Mouse (Mus musculus) adipocyte (in vitro differentiated cells): ENCODE results near the gene Fcna.

Source experiments
- DNase-seq: peaks from one replicate; pipeline ENCODE4 v3.0.0-alpha.2; 2016; ENCODE audit warnings: low spot score

Fcna gene

GRCm38 (mm10) chr2:25627811-25628210 is at the start of gene Fcna:
Fcna (minus strand) TSS chr2:25628030.
- DNase-seq, result no peak

- DNase-seq, result no peak
Observed at GRCm38 (mm10) chr2:25676486-25676885, 48.7 kb upstream of the Fcna start, which contains the start of gene Lcn6. Lcn6 (plus strand) TSS chr2:25676786.

DNA sequence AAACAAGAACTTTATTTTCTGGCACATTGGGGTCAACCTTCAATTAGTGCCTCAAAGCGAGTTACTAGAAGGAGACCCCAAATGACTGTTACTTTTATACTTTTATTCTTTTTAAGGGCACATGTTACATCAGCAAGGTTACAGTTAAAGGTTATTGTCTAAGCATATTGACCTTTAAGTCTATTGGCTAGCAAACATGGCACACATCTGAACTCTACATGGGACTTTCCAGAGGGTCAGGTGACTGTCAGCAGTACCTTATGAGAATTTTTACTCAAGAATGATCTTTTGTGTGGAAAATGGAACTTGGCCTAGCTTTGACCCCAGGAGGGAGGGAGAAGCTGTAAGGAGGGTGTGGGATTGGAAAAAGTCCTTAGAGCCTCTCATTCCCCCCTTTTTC is 38.7 kb upstream of the Fcna start:
- no peak for DNase-seq

GRCm38 (mm10) chr2:25664125-25664524 is 36.3 kb upstream of the Fcna start:
- no peak for DNase-seq

DNA sequence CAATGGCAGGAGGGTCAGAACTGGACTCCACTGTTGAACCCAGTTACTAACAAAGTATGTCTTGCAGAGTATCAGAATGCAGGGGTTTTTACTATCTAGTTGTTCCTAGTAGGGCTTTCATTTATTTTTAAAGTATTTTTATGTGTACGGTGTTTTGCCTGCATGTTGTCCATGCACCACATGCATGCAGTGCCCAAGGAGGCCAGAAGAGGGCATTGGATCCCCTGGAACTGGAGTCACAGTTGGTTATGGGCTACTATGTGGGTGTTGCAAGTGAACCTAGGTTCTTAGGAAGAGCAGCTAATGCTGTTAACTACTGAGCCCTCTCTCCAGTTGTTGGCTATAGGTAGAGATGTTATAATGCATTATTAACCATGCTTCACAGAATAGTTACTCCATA is 35.7 kb upstream of the Fcna start:
- peak; percentile 41 for DNase-seq

DNA sequence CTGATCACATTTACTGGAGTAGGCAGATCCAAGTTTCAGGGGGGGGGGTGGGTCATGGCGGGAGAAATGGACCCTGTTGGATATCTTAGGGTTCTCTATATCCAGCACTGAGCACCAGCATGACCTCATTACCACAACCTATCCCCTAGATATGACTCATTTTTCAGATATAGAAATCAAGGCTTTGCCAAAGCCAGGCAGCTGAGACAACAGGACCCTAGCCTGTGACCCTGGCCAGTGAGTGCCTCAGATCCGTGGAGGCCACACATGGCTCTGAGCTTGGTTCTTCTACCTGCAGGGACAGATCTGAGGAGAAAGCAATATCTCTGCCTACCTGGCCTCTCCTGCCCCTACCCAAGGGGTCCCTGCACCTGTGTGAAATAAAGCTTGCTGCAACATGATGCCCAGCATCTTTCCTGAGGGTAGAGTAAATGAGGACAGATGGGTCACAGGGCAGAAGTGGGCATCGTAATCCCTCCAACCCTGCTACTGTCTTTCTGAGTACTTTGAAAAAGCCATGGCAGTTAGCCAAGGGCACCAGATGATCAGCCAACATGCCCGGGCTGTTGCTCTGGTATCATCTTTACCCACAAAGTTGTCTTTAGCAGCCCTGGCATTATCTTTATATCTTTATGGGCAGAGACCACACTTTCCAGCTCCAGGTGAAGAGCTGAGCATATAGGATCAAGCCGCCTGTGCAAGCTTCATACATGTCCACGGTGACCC is 33.6 kb upstream of the Fcna start:
- DNase-seq, result no peak

GRCm38 (mm10) chr2:25660279-25660678 is 32.4 kb upstream of the Fcna start:
- DNase-seq, result no peak

GRCm38 (mm10) chr2:25657652-25658051 is 29.8 kb upstream of the Fcna start, which contains the start of gene Lcn5:
Lcn5 (plus strand) TSS chr2:25657952.
- DNase-seq, result no peak

DNA sequence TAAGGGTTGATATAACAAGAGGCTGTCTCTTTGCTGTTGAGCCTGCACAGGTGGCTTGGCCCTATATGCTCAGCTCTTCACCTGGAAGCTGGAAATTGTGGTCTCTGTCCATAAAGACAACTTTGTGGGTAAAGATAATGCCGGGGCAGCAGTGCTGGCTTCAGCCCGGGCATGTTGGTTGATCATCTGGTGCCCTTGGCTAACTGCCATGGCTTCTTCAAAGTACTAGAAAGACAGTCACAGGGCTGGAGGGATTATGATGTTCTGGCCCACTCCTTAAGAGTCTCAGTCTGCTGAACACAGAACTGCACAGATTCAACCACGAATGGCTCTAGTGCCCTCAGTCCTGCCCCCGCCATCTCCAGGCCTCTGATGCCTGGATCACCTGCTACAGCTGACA is 29.4 kb upstream of the Fcna start:
- no peak for DNase-seq

DNA sequence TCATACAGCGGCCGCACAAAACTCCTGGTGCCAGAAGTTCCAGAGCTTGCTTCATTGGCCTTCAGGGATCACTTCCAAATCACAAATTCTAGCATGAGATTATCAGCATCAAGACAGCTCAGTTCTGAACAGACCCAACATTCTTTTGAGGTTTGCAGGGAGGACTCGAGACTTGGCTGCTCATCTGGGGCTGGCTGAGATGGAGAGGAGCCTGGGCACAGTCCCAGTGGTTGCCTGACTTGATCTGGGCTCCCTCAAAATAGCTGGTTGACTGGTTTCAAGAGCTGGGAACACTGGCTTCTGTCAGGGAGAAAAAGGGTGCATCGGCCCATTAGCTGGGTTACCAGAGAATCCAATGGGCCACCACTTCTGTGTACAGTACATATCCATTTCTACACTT is 28.9 kb upstream of the Fcna start:
- DNase-seq, result peak; percentile 6

DNA sequence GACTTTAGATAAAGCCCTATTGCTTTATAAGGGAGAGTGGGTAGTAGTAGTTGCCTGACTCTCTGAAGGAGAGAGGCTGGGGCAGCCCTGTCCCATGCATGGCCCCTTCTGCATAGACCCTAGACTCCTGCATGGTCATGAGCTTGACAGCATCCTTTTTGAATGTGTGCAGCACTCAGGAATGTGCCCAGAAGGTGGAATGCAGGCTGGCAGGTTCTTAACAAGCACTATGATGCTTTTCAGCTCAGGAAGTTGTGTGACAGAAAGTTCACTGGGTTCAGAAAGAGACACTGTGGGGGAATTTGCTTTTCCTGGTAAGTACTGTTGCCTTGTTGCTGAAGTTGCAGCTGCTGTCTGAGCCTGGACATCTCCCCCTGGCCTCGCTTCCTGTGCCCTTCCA is 26.7 kb upstream of the Fcna start:
- no peak for DNase-seq

GRCm38 (mm10) chr2:25652902-25653301 is 25.1 kb upstream of the Fcna start, which contains the start of gene Lcn8:
Lcn8 (plus strand) TSS chr2:25653120.
- DNase-seq, result no peak

DNA sequence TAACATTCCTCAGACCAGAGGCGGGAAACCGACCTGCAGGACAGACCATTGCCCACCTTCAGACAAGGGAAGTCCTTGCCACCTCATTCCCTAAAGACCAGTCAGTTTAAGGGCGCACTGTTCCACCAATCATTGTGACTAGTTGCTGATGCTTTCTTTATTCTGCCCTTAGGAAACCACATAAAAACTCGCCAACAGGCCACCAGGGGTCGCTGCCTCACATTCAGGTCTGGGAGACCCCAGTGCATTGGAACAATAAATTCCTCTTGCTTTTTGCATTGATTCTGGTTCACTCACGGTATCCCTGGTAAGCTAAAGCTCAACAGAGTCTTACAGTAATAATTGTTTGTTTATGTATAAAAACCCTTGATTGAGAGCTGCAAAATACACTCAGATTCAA is 12.1 kb upstream of the Fcna start:
- DNase-seq, result peak; percentile 18

- DNase-seq, result no peak
Observed at GRCm38 (mm10) chr2:25634046-25634445, 6.2 kb upstream of the Fcna start.

DNA sequence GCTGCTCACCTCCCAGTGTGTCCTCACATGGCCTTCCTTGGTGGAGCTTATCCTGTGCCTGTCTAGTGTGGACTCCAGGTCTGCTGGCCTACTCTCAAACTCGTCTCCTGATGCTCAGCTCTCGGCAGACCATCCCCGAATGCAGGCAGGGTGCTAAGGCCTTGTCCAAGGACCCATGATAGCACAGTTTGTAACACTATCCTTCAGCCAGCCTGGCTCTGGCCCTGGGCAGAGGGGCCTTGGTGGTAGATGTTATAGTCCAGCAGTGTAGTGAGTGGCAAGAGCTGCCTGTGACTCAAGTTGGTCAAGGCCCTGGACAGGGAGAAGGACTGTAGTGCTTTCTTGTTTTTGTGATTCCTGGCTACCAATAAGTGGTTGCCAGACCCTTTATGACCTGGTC is 5.8 kb upstream of the Fcna start:
- DNase-seq, result no peak

DNA sequence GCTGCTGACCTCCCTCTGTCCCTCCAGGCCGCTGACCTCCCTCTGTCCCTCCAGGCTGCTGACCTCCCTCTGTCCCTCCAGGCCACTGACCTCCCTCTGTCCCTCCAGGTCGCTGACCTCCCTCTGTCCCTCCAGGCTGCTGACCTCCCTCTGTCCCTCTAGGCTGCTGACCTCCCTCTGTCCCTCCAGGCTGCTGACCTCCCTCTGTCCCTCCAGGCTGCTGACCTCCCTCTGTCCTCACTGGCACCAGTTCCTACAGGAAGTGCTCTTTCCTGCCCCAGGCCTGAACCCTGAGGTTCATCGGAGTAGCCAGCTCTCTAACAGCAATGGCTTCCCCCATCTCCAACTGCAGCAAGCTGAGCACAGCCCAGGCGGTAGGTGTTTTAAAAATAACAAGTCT is 908 bp upstream of the Fcna start:
- DNase-seq, result no peak

- DNase-seq, result no peak
Observed at GRCm38 (mm10) chr2:25625986-25626385, 1.8 kb downstream of the Fcna start.

DNA sequence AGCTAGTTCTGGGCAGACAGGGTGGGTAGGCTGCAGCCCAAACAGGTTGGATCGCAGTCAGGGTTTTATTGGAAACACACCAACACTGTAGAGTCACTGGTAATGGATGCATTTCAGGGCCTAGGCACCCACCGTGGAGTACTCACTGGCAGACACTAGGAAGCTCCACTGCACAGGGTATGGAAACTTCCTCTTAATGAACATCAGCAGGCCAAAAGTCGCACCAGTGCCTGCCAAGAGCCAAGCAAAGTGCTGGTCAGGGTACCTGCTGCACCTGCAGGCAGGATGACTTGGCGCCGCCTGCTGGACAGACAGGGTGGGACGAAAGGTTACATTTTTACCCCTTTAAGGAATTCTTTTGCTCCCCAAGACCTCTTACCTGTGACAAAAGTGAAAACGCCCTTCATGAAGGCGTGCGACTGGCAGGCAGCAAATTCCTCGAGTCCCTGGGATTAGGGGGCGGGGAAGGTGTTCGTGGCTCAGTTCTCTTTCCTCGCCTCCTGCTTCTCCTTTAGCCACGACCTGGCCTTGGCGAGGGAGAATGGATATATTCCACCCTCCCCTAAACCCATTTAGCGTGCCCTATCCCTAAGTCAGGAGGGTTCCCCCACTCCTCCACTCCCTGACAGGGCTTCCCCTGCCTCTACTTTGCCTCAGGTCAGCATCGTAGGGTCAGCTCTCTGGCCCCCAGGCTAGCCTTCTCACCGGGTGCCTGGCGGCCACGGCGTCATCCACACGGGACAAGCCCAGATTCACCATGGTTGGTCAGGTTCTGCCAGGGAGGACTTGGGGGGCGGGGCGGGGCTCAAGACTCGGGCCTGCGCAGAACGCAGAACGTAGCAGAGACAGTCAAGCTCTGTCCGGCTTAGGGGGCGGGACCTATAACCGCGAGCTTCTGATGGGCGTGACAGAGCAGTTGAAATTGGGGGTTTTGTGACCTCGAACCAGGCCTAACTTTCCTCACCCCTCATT is 6.3 kb downstream of the Fcna start, which contains the start of gene Tmem141:
Tmem141 (minus strand) TSS at position 777 of the 972 bp plus-strand sequence.
- peak; percentile 80 for DNase-seq

- no peak for DNase-seq
Observed at GRCm38 (mm10) chr2:25620852-25621228, 7.0 kb downstream of the Fcna start.

DNA sequence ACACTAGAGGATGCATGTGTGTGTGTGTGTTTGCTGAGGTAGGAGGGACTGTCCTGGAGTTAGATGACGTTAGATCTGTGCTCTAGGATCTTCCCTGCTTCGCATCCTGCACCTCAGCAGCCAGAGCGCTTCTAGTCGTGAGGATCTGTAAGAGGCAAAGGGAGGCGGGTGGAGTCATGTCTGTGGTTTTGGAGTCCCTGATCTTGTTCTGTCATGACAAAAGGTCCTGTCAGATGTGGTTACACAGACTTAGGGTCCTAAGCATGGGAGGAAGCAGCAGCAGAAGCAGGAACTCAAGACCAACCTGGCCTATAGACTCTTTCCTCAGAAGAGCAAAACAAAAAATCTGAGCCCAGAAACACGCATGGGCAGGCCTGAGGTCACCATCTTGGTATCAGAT is 7.4 kb downstream of the Fcna start:
- DNase-seq, result no peak

DNA sequence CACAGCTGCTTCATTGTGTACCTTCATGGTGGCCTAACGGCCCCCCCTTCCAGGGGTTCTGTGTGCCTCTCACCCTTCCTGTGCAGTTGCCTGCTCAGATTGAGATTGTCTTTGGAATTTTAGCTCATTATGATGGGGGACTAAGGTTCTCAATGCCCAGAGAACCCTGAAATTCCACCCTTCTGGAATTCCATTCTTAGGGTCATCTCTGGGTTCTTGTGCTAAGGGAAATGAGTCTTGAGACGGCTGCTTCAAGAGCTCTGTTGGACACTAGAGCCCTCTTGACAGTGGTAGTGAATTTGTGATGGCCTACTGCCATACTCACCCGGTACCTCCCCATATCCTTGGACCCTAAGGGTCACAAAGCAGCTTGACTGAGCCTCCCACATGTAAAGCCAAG is 10.3 kb downstream of the Fcna start, which contains the start of gene Ccdc183:
Ccdc183 (minus strand) TSS at position 101 of the 400 bp plus-strand sequence.
- no peak for DNase-seq

DNA sequence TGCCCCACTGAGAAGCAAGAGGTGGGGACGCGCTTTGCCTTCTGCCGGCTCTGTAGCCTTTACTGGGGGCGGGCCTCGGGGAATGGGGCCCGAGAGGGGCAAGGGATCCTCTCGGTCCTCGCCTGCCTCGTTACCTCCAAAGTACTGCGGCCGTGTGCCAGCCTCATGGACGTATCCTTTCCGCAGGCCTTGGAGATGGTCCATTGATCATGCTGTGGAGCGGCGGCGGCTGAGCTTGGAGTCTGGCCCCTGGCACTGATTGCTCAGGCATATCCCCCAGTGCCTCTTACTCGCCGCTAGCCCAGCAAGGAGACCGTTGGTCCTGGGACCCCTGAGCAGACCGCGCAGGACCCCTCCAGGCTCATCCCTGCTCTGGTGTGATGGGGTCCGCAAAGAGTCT is 11.4 kb downstream of the Fcna start:
- no peak for DNase-seq

GRCm38 (mm10) chr2:25608671-25609070 is 19.2 kb downstream of the Fcna start:
- DNase-seq, result no peak
